Mouse (Mus musculus): Measurements from ENCODE around the gene Ddt.

DNA sequence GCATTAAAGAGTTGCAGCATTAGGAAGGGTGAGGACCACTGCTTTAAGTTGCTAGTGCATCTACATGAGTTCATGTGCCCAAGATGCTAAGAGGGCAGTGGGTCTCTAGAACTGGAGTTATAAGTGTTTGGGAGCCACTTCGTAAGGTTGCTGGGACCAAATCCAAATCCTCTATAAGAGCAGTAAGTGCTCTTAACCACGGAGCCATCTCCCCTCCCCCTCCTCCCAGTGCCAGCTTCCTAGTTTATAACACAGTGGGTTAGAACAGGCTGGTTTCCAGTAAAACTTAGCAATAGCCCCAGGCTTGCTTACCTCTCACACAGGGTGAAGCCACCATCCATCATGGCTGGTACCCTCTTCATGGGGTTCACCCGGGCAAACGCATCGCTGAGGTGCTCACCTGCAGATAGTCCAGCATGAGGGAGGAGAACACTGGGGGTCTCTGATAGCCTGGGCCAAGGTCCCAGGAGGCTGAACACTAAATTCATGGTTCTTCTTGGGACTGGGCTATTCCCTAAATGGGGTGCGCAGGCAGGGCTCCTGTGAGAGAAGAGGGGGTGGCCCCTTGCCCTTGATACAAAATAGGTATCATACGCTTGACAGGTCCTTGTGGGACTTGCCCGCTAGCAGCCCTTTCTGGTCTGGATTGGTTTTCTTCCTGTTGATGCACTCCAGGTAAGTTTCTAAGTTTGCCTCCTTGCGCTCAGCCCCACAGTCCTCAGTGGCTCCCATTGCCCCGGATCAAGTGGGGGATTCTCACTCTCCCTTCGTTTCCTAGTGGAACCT, 23.7 kb upstream of the Ddt start:
- TF ChIP-seq CTCF (IDR thresholded peaks at IDR 0.05; ENCODE audit: low read depth), result no peak
- TF ChIP-seq EP300 (IDR thresholded peaks at IDR 0.05; ENCODE audit: low read depth), result no peak

Data from liver, embryonic 14.5 days (tissue).